Mouse (Mus musculus) effector memory CD4-positive, alpha-beta T cell, adult 5 months (primary cell): ENCODE data around the gene Ptgs1. TPM values are rescaled to one million over a fixed set of nuclear protein-coding genes. Genes with fewer than 3 reads are reported as not detected.

Experiments used
- polyA plus RNA-seq: library from polyadenylated mRNA; unstranded; fragments of 100-300 nt; shearing (Covaris generic); gene quantifications from one replicate; pipeline ENCODE4 v1.2.1, GENCODE M21; 2017

Gene Ptgs1
- not detected for polyA plus RNA-seq

DNA sequence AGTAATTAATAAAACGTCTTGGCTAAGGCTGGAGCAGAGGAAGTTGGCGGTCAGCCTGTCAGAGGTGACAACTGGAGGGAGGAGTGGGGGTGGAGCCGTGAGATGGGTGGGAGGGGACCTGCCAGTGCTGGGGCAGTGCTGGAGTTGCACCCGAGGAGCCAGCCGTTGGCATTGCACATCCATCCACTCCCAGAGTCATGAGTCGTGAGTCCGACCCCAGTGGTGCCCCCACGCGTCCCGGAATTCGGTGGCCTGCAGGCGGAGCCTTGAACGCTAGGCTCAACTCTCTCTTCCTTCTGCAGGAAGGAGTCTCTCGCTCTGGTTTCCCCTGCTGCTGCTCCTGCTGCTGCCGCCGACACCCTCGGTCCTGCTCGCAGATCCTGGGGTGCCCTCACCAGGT lies at the start of gene Ptgs1:
Gene Ptgs1, plus strand, starts transcription at position 61 of the 400 bp plus-strand sequence.

Other genes starting within 250 kb of the Ptgs1 start
- gene Ndufa8, start 181.0 kb upstream of the Ptgs1 start, polyA plus RNA-seq, result 52.1 TPM
- not detected for gene Morn5, start 181.0 kb upstream of the Ptgs1 start, polyA plus RNA-seq
- not detected for gene Lhx6, start 125.0 kb upstream of the Ptgs1 start, polyA plus RNA-seq
- gene Mrrf, start 94.0 kb upstream of the Ptgs1 start, polyA plus RNA-seq, result 12.2 TPM
- 61.8 TPM for gene Rbm18, start 93.7 kb upstream of the Ptgs1 start, polyA plus RNA-seq
- gene Olfr338, start 143.1 kb downstream of the Ptgs1 start, polyA plus RNA-seq, result 0.06 TPM
- gene Olfr339, start 188.5 kb downstream of the Ptgs1 start, polyA plus RNA-seq, result not detected
- gene Olfr340, start 222.2 kb downstream of the Ptgs1 start, polyA plus RNA-seq, result not detected